Mouse (Mus musculus) cerebellum, adult 2 months (tissue): ENCODE results near the gene Ppp3ca. TPM values are rescaled to one million over a fixed set of nuclear protein-coding genes. Genes with fewer than 3 reads are reported as not detected.

Experiments
- DNase-seq, 2 experiments: peaks; one replicate each; pipeline ENCODE4 v3.0.0; 2021
- H3K27ac ChIP-seq: fragments of 200-500 bp; 2 replicates; pipeline ENCODE4 v1.5.1; 2012; ENCODE audit warnings: low read length, control low read depth, inconsistent platforms; ENCODE audit not compliant: insufficient read depth
- H3K27me3 ChIP-seq: fragments of 200-500 bp; 2 replicates; pipeline ENCODE4 v1.6.1; 2012; ENCODE audit warnings: inconsistent platforms, mild to moderate bottlenecking, low read length, moderate library complexity; ENCODE audit not compliant: control insufficient read depth, insufficient read depth
- H3K4me1 ChIP-seq: fragments of 200-500 bp; 2 replicates; pipeline ENCODE4 v1.6.1; 2011; ENCODE audit warnings: low read length; ENCODE audit not compliant: control insufficient read depth, insufficient read depth
- H3K4me3 ChIP-seq: fragments of 200-500 bp; replicated peaks from 2 replicates; pipeline ENCODE3; 2011; ENCODE audit warnings: mild to moderate bottlenecking, low read depth, low read length, control low read depth; ENCODE audit not compliant: insufficient read depth
- CTCF ChIP-seq: fragments of 200-500 bp; IDR thresholded peaks from 2 replicates; pipeline ENCODE4 v1.5.1; 2011; ENCODE audit warnings: low read depth, mild to moderate bottlenecking, control low read depth, low read length, moderate library complexity, borderline replicate concordance; ENCODE audit not compliant: insufficient read depth
- POLR2A ChIP-seq: fragments of 200-500 bp; IDR thresholded peaks from 2 replicates; pipeline ENCODE4 v1.6.1; 2011; ENCODE audit warnings: low read length, control low read depth, borderline replicate concordance; ENCODE audit not compliant: insufficient read depth
- WGBS: fragments of 180-500 bp; shearing (Covaris S2); methylation state at CpG from one replicate; pipeline ENCODE4 v1.1.7; 2018; 5-methylcytosine and 5-hydroxymethylcytosine counted together
- polyA plus RNA-seq: library from polyadenylated mRNA; depleted of rRNA; stranded (reverse); fragments of >200 nt; gene quantifications from 2 replicates; pipeline ENCODE4 v1.2.3, GENCODE M21; 2012

The Ppp3ca gene
- polyA plus RNA-seq, 1 experiment: 334 TPM

DNA sequence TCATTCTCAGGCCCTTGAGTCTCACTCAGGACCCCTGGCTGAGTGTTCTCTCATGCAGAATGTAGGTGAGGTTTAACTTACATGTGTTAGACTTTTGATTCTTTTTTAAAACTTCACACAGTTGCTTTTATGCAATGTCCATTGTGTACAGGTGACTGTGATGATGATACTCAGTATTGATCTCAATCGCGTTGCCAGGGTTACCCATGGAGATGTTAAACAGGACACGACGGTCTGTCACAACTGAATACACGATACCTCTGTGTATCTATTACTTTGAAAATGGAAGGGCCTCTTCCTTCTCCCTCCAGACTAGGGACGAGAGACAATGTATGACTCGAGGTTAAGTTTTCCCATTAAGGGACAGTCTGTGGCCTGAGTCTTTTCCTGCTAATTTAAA, 107.5 kb downstream of the Ppp3ca start:
- no peaks in the 10 kb centered on the region for H3K27me3 ChIP-seq
- DNase-seq: no peak
- no peak overlapping the region for H3K4me3 ChIP-seq
- H3K4me1 ChIP-seq: peaks cover 16% of the 10 kb centered on the region; the same call in 1 of the 2 replicates
- no peak overlapping the region for H3K27ac ChIP-seq
- TF ChIP-seq CTCF (no peak), POLR2A (no peak)
- WGBS: 50% methylated on average over 7 of the region's 7 CpGs

DNA sequence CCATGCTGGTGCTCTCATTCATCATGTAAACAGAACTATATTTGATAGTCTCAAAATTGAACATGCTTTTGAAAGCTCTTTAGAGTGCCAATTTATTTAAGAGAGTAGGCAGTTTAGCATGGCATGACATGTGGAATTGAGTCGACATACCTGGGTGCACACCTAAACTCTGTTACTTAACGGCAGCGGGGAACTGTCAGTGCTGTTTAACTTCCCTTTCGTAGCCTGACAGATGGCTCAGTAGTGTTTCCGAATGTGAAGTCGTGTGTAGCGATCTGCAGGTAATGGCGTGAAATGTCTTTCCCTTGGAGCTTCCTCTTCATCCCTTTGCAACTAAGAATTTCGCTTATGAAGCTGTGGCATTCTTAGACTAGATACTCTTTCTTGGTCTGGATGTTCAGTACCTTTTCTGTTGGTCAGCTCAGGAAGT, 107.9 kb downstream of the Ppp3ca start:
- Histone ChIP-seq H3K4me3 (no peak overlapping the region), H3K4me1 (peaks cover 16% of the 10 kb centered on the region; the same call in 1 of the 2 replicates), H3K27ac (peak overlapping the region; percentile 56; the same call in 1 of the 2 replicates), H3K27me3 (no peaks in the 10 kb centered on the region)
- WGBS: 8% methylated on average over 9 of the region's 9 CpGs
- TF ChIP-seq CTCF (no peak), POLR2A (no peak)
- DNase-seq: peak; percentile 53 to 76

DNA sequence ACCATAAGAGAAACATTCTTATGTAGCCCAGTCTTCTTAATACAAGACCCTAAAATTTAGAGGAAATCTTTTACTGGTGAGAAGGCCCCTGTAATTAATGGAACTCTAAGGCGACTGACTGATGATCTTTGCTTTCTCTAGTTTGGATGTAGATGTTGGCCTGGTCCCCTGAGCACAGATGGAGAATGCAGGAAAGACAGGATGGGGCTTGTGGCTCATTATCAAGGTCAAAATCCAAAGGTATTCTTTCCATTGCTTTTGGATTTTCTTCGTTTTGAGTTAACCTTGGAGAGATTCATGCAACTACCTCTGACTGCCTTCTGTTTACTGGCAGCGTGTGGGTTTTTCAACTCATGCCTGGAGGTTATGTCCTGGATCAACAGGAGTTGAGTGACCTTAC, 110.4 kb downstream of the Ppp3ca start:
- peak; percentile 61 to 85 for DNase-seq
- 15% methylated on average over 3 of the region's 3 CpGs for WGBS
- Histone ChIP-seq H3K27me3 (no peaks in the 10 kb centered on the region), H3K4me1 (peaks cover 26% of the 10 kb centered on the region; the same call in 1 of the 2 replicates), H3K27ac (no peak overlapping the region), H3K4me3 (no peak overlapping the region)
- TF ChIP-seq POLR2A (no peak), CTCF (no peak)

DNA sequence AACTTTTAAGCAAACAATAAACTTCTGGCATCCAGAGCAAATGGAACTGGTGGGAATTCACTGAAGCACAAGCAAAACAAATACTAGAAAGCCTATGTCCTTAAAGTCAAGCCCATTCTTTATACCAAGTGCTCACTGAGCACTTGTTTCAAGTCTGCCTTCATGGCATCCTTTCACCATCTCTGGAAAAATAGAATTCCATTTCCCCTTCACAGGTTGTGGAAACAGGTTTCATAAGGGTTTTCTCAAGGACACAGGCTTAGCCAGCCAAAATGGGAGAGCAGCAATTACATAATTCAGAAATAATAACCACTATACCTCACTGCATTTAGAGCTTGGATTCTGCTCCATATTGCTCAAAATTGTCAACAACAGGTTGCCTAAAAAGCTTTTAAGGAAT, 112.1 kb downstream of the Ppp3ca start:
- Histone ChIP-seq H3K4me3 (no peak overlapping the region), H3K4me1 (peaks cover 34% of the 10 kb centered on the region; the same call in 1 of the 2 replicates), H3K27me3 (no peaks in the 10 kb centered on the region), H3K27ac (no peak overlapping the region; the same call in 1 of the 2 replicates)
- no peak for DNase-seq
- TF ChIP-seq CTCF (no peak), POLR2A (no peak)

DNA sequence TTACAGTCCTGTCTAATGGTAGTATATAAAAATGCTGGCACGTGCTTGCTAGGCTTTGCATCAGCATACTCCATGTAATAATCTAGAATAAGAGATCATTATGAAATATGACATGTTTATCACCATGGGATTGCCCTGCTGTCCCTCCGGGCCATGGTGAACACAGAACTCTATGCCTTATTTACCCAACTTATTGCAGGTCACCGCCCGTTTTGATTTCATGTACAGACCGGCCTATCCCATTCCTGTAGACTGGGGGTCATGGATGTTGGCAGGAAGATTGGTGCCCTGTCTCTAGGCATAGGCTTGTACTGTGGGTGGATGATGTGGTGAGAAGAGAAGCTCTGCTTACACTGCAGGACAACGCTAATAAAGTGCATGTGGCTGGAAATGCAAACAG, 115.8 kb downstream of the Ppp3ca start:
- TF ChIP-seq CTCF (no peak), POLR2A (no peak)
- WGBS: 76% methylated on average over 6 of the region's 6 CpGs
- Histone ChIP-seq H3K4me1 (peaks cover 23% of the 10 kb centered on the region; the same call in 1 of the 2 replicates), H3K4me3 (no peak overlapping the region), H3K27me3 (no peaks in the 10 kb centered on the region), H3K27ac (no peak overlapping the region)
- DNase-seq: no peak

DNA sequence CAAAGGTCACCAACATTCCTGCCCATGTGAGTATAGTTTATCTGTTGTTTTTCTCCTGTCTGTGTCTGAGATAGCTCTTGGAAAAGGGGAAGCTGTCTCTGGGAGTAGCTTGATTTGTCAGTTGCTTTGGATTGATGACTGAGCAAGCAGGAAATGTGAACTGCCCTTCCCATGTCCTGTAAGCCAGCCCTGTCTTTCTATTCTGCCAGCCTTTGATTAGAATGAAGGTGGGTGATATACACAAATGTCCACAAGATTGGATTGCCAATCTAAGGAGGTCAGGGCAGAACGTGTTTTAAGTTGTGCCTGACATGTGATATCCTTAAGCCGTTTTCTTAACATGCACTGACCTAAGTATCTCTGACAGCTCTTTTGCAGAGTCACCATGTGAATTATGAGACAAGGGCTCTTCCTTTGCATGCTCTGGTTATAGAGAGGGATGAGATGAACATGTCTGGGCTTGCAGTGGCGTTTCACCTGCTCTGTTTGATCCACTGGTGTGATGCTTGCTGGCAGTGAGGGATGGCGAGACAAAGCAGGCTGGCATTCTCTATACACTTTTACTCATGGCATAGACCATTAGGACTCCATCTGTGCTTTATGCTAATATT, 120.4 kb downstream of the Ppp3ca start:
- 16% methylated on average over 4 of the region's 4 CpGs for WGBS
- Histone ChIP-seq H3K4me3 (no peak overlapping the region), H3K27ac (peak overlapping the region; percentile 55; the same call in 1 of the 2 replicates), H3K27me3 (no peaks in the 10 kb centered on the region), H3K4me1 (peaks cover 31% of the 10 kb centered on the region; the same call in 1 of the 2 replicates)
- TF ChIP-seq CTCF (no peak), POLR2A (no peak)
- DNase-seq: peak in 1 of 2 experiments; percentile 45

DNA sequence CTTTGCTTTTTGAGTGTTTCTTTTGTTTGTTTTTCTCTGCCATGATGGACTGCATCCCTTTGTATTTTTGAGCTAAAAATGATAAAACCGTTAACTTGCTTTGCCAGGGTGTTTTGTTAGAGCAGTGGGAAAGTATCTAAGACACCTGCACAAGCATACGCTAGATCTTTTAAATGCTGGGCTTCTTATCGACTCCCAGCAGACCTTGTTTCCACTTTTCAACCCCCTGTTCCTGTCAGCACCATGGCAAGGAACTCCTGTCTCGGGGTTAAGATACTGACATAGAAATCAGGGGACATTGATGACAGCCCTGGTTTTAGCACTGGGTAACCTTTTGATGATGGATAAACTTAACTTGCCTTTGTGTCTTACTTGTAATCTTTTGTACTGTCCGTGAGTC, 121.5 kb downstream of the Ppp3ca start:
- H3K27ac ChIP-seq: no peak overlapping the region
- H3K27me3 ChIP-seq: no peaks in the 10 kb centered on the region
- H3K4me1 ChIP-seq: peaks cover 27% of the 10 kb centered on the region; the same call in 1 of the 2 replicates
- no peak for DNase-seq
- no peak overlapping the region for H3K4me3 ChIP-seq
- no peak for TF ChIP-seq CTCF
- no peak for TF ChIP-seq POLR2A
- 70% methylated on average over 5 of the region's 5 CpGs for WGBS

DNA sequence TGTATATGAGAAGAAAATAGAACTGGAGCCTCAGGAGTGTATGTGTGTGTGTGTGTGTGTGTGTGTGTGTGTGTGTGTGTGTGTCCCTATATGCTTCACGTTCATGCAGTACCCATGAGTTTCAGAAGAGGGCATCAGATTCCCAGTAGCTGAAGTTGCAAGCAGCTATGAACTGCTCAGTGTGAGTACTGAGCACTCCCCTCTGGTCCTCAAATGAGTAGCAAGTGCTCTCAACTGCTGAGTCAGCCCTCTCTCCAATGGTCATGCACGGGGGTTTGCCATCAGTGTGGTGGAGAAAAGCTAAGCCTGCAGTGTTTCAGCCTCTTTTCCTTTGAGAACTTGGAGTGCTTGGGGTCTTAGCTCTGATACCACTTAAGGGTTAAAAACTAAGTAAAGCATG, 122.0 kb downstream of the Ppp3ca start:
- no peaks in the 10 kb centered on the region for H3K27me3 ChIP-seq
- WGBS: 95% methylated on average over 2 of the region's 2 CpGs
- no peak overlapping the region for H3K4me3 ChIP-seq
- H3K27ac ChIP-seq: 0 out of 2 replicates have a peak overlapping the region, but pooled peaks have one; percentile 24
- TF ChIP-seq POLR2A (no peak), CTCF (no peak)
- peaks cover 27% of the 10 kb centered on the region; the same call in 1 of the 2 replicates for H3K4me1 ChIP-seq
- no peak for DNase-seq
